Mouse (Mus musculus): ENCODE results near the gene Ccdc71. TPM values are rescaled to one million over a fixed set of nuclear protein-coding genes. Genes with fewer than 3 reads are reported as not detected.
A peak's percentile ranks its signal among the peaks of the same experiment; 100 is the strongest.

The Ccdc71 gene
- polyA plus RNA-seq, 1 experiment from 2014 or later = 48.8 TPM

DNA sequence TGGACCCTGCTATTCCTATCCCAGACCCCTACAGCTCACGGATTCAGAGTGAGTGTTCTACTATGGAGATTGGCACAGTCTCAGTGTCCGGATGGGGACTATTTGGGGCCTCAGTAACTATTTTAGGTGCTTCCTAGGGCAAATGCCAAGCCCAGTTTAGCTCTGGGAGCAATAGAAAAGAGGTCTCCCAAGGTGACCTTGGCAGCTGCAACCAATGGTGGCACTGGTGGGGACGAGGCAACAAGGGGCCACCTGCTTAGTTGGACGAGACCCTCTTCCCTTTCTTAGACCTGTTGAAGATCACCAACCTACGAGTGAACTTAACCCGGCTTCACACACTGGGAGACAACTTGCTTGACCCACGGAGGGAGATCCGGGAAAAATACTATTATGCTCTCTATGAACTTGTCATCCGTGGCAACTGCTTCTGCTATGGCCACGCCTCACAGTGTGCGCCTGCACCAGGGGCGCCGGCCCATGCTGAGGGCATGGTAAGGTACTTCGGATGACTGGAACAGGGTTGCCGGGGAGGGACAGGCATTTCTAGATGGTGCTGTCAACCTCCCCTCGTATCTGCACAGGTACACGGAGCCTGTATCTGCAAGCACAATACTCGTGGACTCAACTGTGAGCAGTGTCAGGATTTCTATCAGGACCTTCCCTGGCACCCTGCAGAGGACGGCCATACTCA is 21.3 kb downstream of the Ccdc71 start:
- Histone ChIP-seq H3K27ac (replicated peaks; ENCODE audit: low read depth, low read length) (no peak overlapping the region), H3K9me3 (ENCODE audit: control insufficient read depth, low read length) (no peaks in the 10 kb centered on the region), H3K36me3 (ENCODE audit: control insufficient read depth, insufficient read depth, low read length) (peaks cover 4% of the 10 kb centered on the region; the same call in 1 of the 2 replicates), H3K4me3 (replicated peaks; ENCODE audit: low read depth, low read length) (no peak overlapping the region), H3K9ac (replicated peaks; ENCODE audit: low read length) (no peak overlapping the region), H3K4me1 (ENCODE audit: control insufficient read depth, insufficient read depth, low read length) (peaks cover 15% of the 10 kb centered on the region), H3K27me3 (ENCODE audit: control insufficient read depth, insufficient read depth, low read length) (no peaks in the 10 kb centered on the region), H3K4me2 (ENCODE audit: low read length) (no peak overlapping the region)
- ATAC-seq (ENCODE audit: low FRiP score, low TSS enrichment) (no peak), DNase-seq (no peak)
- 92% methylated on average over 19 of the region's 19 CpGs for WGBS

- Histone ChIP-seq H3K27me3 (ENCODE audit: control insufficient read depth, insufficient read depth, low read length) (no peaks in the 10 kb centered on the region), H3K27ac (replicated peaks; ENCODE audit: low read depth, low read length) (no peak overlapping the region), H3K9me3 (ENCODE audit: control insufficient read depth, low read length) (no peaks in the 10 kb centered on the region), H3K4me2 (ENCODE audit: low read length) (no peak overlapping the region), H3K4me1 (ENCODE audit: control insufficient read depth, insufficient read depth, low read length) (peaks cover 15% of the 10 kb centered on the region), H3K4me3 (replicated peaks; ENCODE audit: low read depth, low read length) (no peak overlapping the region), H3K36me3 (ENCODE audit: control insufficient read depth, insufficient read depth, low read length) (peaks cover 4% of the 10 kb centered on the region; the same call in 1 of the 2 replicates), H3K9ac (replicated peaks; ENCODE audit: low read length) (no peak overlapping the region)
- DNase-seq (no peak), ATAC-seq (ENCODE audit: low FRiP score, low TSS enrichment) (no peak)
- 95% methylated on average over 18 of the region's 18 CpGs for WGBS
Observed at GRCm38 (mm10) chr9:108483051-108483790, 22.9 kb downstream of the Ccdc71 start.

GRCm38 (mm10) chr9:108484021-108484420 is 23.7 kb downstream of the Ccdc71 start:
- H3K27me3 ChIP-seq (ENCODE audit: control insufficient read depth, insufficient read depth, low read length) = no peaks in the 10 kb centered on the region
- WGBS = 95% methylated on average over 15 of the region's 15 CpGs
- no peak overlapping the region for H3K4me2 ChIP-seq (ENCODE audit: low read length)
- DNase-seq (no peak), ATAC-seq (ENCODE audit: low FRiP score, low TSS enrichment) (no peak)
- H3K9me3 ChIP-seq (ENCODE audit: control insufficient read depth, low read length) = no peaks in the 10 kb centered on the region
- H3K4me1 ChIP-seq (ENCODE audit: control insufficient read depth, insufficient read depth, low read length) = peaks cover 11% of the 10 kb centered on the region
- H3K27ac ChIP-seq (replicated peaks; ENCODE audit: low read depth, low read length) = no peak overlapping the region
- no peak overlapping the region for H3K4me3 ChIP-seq (replicated peaks; ENCODE audit: low read depth, low read length)
- H3K36me3 ChIP-seq (ENCODE audit: control insufficient read depth, insufficient read depth, low read length) = peaks cover 4% of the 10 kb centered on the region; the same call in 1 of the 2 replicates
- H3K9ac ChIP-seq (replicated peaks; ENCODE audit: low read length) = no peak overlapping the region

DNA sequence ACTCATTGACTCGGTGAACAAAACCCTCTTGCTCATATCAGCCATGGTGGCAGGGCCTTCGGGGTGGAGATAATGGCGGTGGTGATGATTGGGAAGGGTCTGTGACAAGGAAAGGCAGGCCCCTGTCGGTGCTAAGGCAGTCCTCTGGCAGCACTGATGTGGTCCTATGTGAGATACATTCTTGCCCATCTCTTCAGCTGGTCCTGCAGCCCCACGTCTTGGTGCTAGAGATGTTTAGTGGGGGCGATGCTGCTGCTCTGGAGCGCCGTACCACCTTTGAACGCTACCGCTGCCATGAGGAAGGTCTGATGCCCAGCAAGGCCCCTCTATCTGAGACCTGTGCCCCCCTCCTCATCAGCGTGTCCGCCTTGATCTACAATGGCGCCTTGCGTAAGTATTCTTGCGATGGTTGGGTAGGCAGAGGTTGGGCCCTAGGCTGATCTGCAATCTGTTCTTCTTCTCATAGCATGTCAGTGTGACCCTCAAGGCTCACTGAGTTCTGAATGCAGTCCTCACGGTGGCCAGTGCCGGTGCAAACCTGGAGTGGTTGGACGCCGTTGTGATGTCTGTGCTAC is 25.1 kb downstream of the Ccdc71 start:
- no peak for ATAC-seq (ENCODE audit: low FRiP score, low TSS enrichment)
- Histone ChIP-seq H3K9me3 (ENCODE audit: control insufficient read depth, low read length) (no peaks in the 10 kb centered on the region), H3K9ac (replicated peaks; ENCODE audit: low read length) (no peak overlapping the region), H3K4me1 (ENCODE audit: control insufficient read depth, insufficient read depth, low read length) (peaks cover 6% of the 10 kb centered on the region; the same call in 1 of the 2 replicates), H3K4me3 (replicated peaks; ENCODE audit: low read depth, low read length) (no peak overlapping the region), H3K27ac (replicated peaks; ENCODE audit: low read depth, low read length) (no peak overlapping the region), H3K4me2 (ENCODE audit: low read length) (no peak overlapping the region), H3K36me3 (ENCODE audit: control insufficient read depth, insufficient read depth, low read length) (peaks cover 4% of the 10 kb centered on the region; the same call in 1 of the 2 replicates), H3K27me3 (ENCODE audit: control insufficient read depth, insufficient read depth, low read length) (no peaks in the 10 kb centered on the region)
- WGBS = 96% methylated on average over 19 of the region's 19 CpGs
- DNase-seq = no peak

- WGBS = 95% methylated on average over 8 of the region's 8 CpGs
- DNase-seq = no peak
- Histone ChIP-seq H3K9me3 (ENCODE audit: control insufficient read depth, low read length) (no peaks in the 10 kb centered on the region), H3K4me3 (replicated peaks; ENCODE audit: low read depth, low read length) (no peak overlapping the region), H3K4me1 (ENCODE audit: control insufficient read depth, insufficient read depth, low read length) (peaks cover 14% of the 10 kb centered on the region), H3K27ac (replicated peaks; ENCODE audit: low read depth, low read length) (no peak overlapping the region), H3K27me3 (ENCODE audit: control insufficient read depth, insufficient read depth, low read length) (no peaks in the 10 kb centered on the region), H3K9ac (replicated peaks; ENCODE audit: low read length) (no peak overlapping the region), H3K36me3 (ENCODE audit: control insufficient read depth, insufficient read depth, low read length) (peaks cover 5% of the 10 kb centered on the region; the same call in 1 of the 2 replicates), H3K4me2 (ENCODE audit: low read length) (no peak overlapping the region)
- ATAC-seq (ENCODE audit: low FRiP score, low TSS enrichment) = no peak
Observed at GRCm38 (mm10) chr9:108486973-108487530, 26.7 kb downstream of the Ccdc71 start.

- H3K4me3 ChIP-seq (replicated peaks; ENCODE audit: low read depth, low read length) = no peak overlapping the region
- peaks cover 18% of the 10 kb centered on the region for H3K4me1 ChIP-seq (ENCODE audit: control insufficient read depth, insufficient read depth, low read length)
- H3K27me3 ChIP-seq (ENCODE audit: control insufficient read depth, insufficient read depth, low read length) = no peaks in the 10 kb centered on the region
- no peaks in the 10 kb centered on the region for H3K9me3 ChIP-seq (ENCODE audit: control insufficient read depth, low read length)
- no peak for DNase-seq
- no peak overlapping the region for H3K4me2 ChIP-seq (ENCODE audit: low read length)
- H3K27ac ChIP-seq (replicated peaks; ENCODE audit: low read depth, low read length) = no peak overlapping the region
- H3K36me3 ChIP-seq (ENCODE audit: control insufficient read depth, insufficient read depth, low read length) = peaks cover 18% of the 10 kb centered on the region
- ATAC-seq (ENCODE audit: low FRiP score, low TSS enrichment) = no peak
- H3K9ac ChIP-seq (replicated peaks; ENCODE audit: low read length) = no peak overlapping the region
- WGBS = 96% methylated on average over 17 of the region's 17 CpGs
Observed at GRCm38 (mm10) chr9:108488403-108488802, 28.1 kb downstream of the Ccdc71 start.

DNA sequence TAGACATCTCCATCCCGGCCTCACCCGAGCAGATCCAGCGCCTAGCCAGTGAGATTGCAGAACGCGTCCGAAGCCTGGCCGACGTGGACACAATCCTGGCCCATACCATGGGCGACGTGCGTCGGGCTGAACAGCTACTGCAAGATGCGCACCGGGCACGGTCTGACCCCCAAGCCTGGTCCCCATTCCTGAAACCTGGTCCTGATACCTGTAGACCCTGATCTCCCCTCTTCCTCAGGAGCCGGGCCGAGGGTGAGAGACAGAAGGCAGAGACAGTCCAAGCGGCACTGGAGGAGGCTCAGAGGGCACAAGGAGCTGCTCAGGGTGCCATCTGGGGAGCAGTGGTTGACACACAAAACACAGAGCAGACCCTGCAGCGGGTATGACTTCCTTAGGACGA is 28.9 kb downstream of the Ccdc71 start:
- no peak overlapping the region for H3K9ac ChIP-seq (replicated peaks; ENCODE audit: low read length)
- H3K4me1 ChIP-seq (ENCODE audit: control insufficient read depth, insufficient read depth, low read length) = peaks cover 18% of the 10 kb centered on the region
- no peak overlapping the region for H3K4me2 ChIP-seq (ENCODE audit: low read length)
- no peak overlapping the region for H3K4me3 ChIP-seq (replicated peaks; ENCODE audit: low read depth, low read length)
- no peaks in the 10 kb centered on the region for H3K27me3 ChIP-seq (ENCODE audit: control insufficient read depth, insufficient read depth, low read length)
- WGBS = 96% methylated on average over 20 of the region's 20 CpGs
- peak overlapping the region; percentile 97 for H3K27ac ChIP-seq (replicated peaks; ENCODE audit: low read depth, low read length)
- ATAC-seq (ENCODE audit: low FRiP score, low TSS enrichment) (no peak), DNase-seq (no peak)
- H3K9me3 ChIP-seq (ENCODE audit: control insufficient read depth, low read length) = no peaks in the 10 kb centered on the region
- peaks cover 26% of the 10 kb centered on the region for H3K36me3 ChIP-seq (ENCODE audit: control insufficient read depth, insufficient read depth, low read length)

DNA sequence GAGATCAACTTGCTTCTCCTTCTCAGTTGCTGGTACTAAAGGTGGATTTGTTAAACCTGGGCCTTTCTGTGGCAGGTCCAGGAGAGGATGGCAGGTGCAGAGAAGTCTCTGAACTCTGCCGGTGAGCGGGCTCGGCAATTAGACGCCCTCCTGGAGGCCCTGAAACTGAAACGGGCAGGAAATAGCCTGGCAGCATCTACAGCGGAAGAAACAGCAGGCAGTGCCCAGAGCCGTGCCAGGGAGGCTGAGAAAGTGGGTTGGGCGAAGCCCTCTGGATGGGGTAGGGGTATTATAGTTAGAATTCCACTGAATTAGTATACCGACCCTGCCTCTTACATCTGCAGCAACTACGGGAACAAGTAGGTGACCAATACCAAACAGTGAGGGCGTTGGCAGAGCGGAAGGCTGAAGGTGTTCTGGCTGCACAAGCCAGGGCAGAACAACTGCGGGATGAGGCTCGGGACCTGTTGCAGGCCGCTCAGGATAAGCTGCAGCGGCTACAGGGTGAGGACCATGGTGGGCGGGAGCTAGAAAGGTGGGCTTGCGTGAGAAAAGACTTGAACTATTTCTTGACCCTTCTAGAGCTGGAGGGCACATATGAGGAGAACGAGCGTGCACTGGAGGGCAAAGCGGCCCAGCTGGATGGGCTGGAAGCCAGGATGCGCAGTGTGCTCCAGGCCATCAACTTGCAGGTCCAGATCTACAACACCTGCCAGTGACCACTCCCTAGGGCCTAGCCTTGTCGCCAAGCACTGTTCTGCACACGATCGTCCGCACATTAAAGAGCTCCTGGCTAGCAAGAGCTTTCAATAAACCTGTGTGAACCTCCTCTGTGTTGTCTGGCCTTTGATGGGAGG is 29.6 kb downstream of the Ccdc71 start:
- 66% methylated on average over 26 of the region's 26 CpGs for WGBS
- Histone ChIP-seq H3K27me3 (ENCODE audit: control insufficient read depth, insufficient read depth, low read length) (no peaks in the 10 kb centered on the region), H3K9me3 (ENCODE audit: control insufficient read depth, low read length) (no peaks in the 10 kb centered on the region), H3K4me3 (replicated peaks; ENCODE audit: low read depth, low read length) (peak overlapping the region; percentile 98), H3K9ac (replicated peaks; ENCODE audit: low read length) (peak overlapping the region; percentile 95), H3K27ac (replicated peaks; ENCODE audit: low read depth, low read length) (peak overlapping the region; percentile 97), H3K36me3 (ENCODE audit: control insufficient read depth, insufficient read depth, low read length) (peaks cover 34% of the 10 kb centered on the region), H3K4me2 (ENCODE audit: low read length) (peak overlapping the region; percentile 94), H3K4me1 (ENCODE audit: control insufficient read depth, insufficient read depth, low read length) (peaks cover 18% of the 10 kb centered on the region)
- ATAC-seq (ENCODE audit: low FRiP score, low TSS enrichment) (no peak; the same call in 1 of the 2 replicates), DNase-seq (no peak)
